In the genomic region with DNA sequence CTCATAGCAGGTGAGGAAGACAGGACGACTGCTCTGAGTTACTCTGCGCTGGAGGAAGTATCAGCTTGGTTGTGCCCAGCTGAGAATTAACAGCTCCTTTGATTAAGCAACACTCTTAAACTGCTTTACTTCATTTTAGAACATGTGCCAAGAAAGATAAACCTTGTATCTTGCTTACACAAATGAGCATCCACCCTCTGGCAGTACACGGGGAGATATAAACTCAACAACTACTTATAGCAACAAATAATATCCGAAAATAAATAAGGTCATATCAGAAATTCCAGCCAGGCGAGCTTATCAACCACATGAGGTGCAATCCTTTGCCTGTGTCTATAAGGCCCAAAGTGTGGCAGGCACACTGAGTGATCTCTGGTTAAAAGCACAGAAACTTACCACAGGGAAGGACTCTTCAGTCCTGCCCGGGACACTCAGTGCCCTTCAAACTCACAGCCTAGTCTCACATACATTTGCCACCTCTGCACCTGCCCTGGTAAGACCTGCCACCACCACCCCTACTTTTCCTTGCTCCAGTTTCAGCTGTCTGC, we compare ENCODE assay signal across 10 mouse cellular contexts. TPM values are rescaled to one million over a fixed set of nuclear protein-coding genes. Genes with fewer than 3 reads are reported as not detected.
A peak's percentile ranks its signal among the peaks of the same experiment; 100 is the strongest.
DNase-seq lines count a peak whose midpoint lies in the region; ATAC-seq lines count a peak whose summit lies in the region.
"Had no signal": no experiment of that assay in that cellular context is flagged by ENCODE, and none has a peak within 500 bp of the region (broad histone marks: within the 10 kb centered on the region; RNA-seq: fewer than 3 reads in every experiment).

No protein-coding gene starts in this region.

- DNase-seq in heart, adult 11 months = peak; percentile 57
- no peak for DNase-seq in heart, adult 8-10 months (ENCODE audit: low spot score)
- DNase-seq in 416B (ENCODE audit: low read depth) = peak; percentile 11
- DNase-seq in cerebellum, postnatal 10 days = no peak
- no peak for DNase-seq in lung, adult 18-20 months
- DNase-seq: cerebellum, adult 9-11 months had no signal

- peak; percentile 47; the same call in 1 of the 2 replicates for ATAC-seq in common myeloid progenitor, adult 5-6 weeks (replicated peaks; ENCODE audit: low read depth, poor library complexity, severe bottlenecking)
- peak; percentile 93 for ATAC-seq in megakaryocyte progenitor cell, adult 5-6 weeks (replicated peaks; ENCODE audit: poor library complexity)
- ATAC-seq: forebrain, embryonic 16.5 days had no signal

RNA-seq across cellular contexts. Expression of gene Zfp871, which starts 35.2 kb away (rescaled TPM):
- 10 to 100 TPM; 28.7 to 30.8 (median 29.3) TPM for total RNA-seq in heart, adult 8-10 months (2022)
- 29.4 and 38.3 TPM in 2 replicates for total RNA-seq in common myeloid progenitor, adult 5-6 weeks (2017)
- total RNA-seq in megakaryocyte progenitor cell, adult 5-6 weeks (2015) = 34.8 and 39.1 TPM in 2 replicates
- total RNA-seq in megakaryocyte progenitor cell, adult 5-6 weeks (2017) = 22.2 and 24.4 TPM in 2 replicates

RNA-seq across cellular contexts. Expression of gene Zfp811, which starts 56.8 kb away (rescaled TPM):
- under 1 TPM; 0.16 to 0.38 (median 0.25) TPM for total RNA-seq in heart, adult 8-10 months (2022)
- not detected in 2 replicates for total RNA-seq in common myeloid progenitor, adult 5-6 weeks (2017)
- total RNA-seq in megakaryocyte progenitor cell, adult 5-6 weeks (2015) = not detected in 2 replicates
- total RNA-seq in megakaryocyte progenitor cell, adult 5-6 weeks (2017) = not detected in 2 replicates
- total RNA-seq: hematopoietic stem cell, adult 5-6 weeks had no signal

Comparison
In these comparisons a context has a peak if more than half of its experiments do, and no peak if none do; other contexts are left out.
1. DNase-seq: peak in heart, adult 11 months (single experiment) and 416B (single experiment); none in heart, adult 8-10 months (single experiment), cerebellum, postnatal 10 days (0 of 2) and lung, adult 18-20 months (0 of 2).